Mouse (Mus musculus): Measurements from ENCODE around the gene Cacnb4.

DNA sequence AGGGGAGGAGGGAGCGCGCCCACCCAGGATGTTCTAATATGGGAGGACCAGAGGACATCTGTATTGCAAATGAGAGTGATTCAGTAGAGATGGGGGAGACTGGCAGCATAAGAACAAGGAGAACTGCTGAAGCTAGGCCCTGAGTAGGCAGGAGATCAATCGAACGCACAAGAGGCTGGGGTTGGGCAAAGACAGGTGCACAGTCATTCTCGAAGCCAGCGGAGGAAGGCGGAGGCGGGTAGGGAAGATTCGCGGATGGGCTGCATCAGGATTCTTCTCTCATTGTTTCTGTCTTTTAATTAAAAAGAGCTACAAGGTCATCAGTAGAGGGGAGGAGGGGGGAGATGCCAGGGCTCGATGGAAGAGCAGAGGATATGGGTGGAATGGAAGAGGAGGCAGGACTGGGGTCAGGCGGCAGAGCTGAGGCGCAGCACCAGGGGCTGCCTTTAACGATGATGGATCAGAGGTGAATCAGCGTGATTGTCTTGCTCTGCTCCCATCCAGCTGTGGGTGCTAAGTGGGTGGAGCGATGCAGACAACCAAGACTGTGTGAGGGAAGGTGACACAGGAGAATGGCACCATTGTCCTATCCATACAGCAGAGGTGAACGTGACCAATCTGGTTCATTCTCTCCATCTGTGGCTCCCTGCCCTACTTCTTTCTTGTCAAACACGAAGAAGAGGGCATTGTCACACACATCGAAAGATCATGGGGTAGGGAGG is 166.7 kb downstream of the Cacnb4 start:
- TF ChIP-seq GATA1 (IDR thresholded peaks at IDR 0.05; ENCODE audit: borderline replicate concordance, low read length) (no peak), FLI1 (IDR thresholded peaks at IDR 0.05; ENCODE audit: low read length) (no peak)

Data from megakaryocyte, embryonic 14.5 days (primary cell).